Mouse (Mus musculus) left cerebral cortex, postnatal 10 days (tissue): ENCODE results near the gene Sebox. TPM values are rescaled to one million over a fixed set of nuclear protein-coding genes. Genes with fewer than 3 reads are reported as not detected.
A peak's percentile ranks its signal among the peaks of the same experiment; 100 is the strongest.
"Not testable (repeated sequence)": the region's sequence is repeated elsewhere in the genome, so short reads cannot be mapped to it uniquely, and the experiment has no call there.

Experiments
- DNase-seq, 2 experiments: peaks; one replicate each; pipeline ENCODE4 v3.0.0; 2021 to 2022; ENCODE audit warnings: low spot score in 2 of 2, mixed read lengths in 1 of 2; ENCODE audit errors: extremely low spot score in 1 of 2
- intact Hi-C: fragments of 180-260 bp; cut with DNase I; formaldehyde crosslinking; loops from one replicate; pipeline ENCODE4 v1.15.1; 2025
- total RNA-seq, 2 experiments: library from RNA; stranded (reverse); gene quantifications; 2 replicates each; pipeline ENCODE4 v1.2.3; 2021

Sebox gene
- total RNA-seq, 2 experiments from 2014 or later, result 0.61 to 1.1 TPM

- intact Hi-C loops, result no loop called here
- no peak for DNase-seq
Observed at GRCm38 (mm10) chr11:78528714-78529113, 25.5 kb downstream of the Sebox start.

- intact Hi-C loops, result no loop called here
- DNase-seq, result no peak
Observed at GRCm38 (mm10) chr11:78530001-78530400, 26.8 kb downstream of the Sebox start.

GRCm38 (mm10) chr11:78531046-78531445, 27.8 kb downstream of the Sebox start:
- intact Hi-C loops, result no loop called here
- peak in 1 of 2 experiments; percentile 85 for DNase-seq

GRCm38 (mm10) chr11:78531515-78531914, 28.3 kb downstream of the Sebox start:
- DNase-seq, intact Hi-C loops: not testable (repeated sequence)

- intact Hi-C loops, result no loop called here
- no peak for DNase-seq
Observed at GRCm38 (mm10) chr11:78534516-78534915, 31.3 kb downstream of the Sebox start.

- intact Hi-C loops, result no loop called here
Observed at GRCm38 (mm10) chr11:78535376-78536079, 32.3 kb downstream of the Sebox start.

GRCm38 (mm10) chr11:78536080-78536689, 32.9 kb downstream of the Sebox start, which contains the start of the genes Tnfaip1 and Ift20:
TSS of gene Tnfaip1 (minus strand) at chr11:78536332.
TSS of gene Ift20 (plus strand) at chr11:78536361.
- intact Hi-C loops, result no loop called here

More at GRCm38 (mm10) chr11:78535376-78536079, 32.3 kb downstream of the Sebox start:
- DNase-seq, result no peak

GRCm38 (mm10) chr11:78536690-78537084, 33.4 kb downstream of the Sebox start:
- intact Hi-C loops, result no loop called here
- no peak for DNase-seq

More at GRCm38 (mm10) chr11:78536080-78536689, 32.9 kb downstream of the Sebox start, which contains the start of the genes Tnfaip1 and Ift20:
- peak; percentile 98 to 99 for DNase-seq

GRCm38 (mm10) chr11:78540358-78540757, 37.1 kb downstream of the Sebox start:
- intact Hi-C loops, result loop anchor here (5.0 kb wide), 1 partner anchor 412 kb away; no protein-coding TSS in a partner anchor
- DNase-seq, result no peak

GRCm38 (mm10) chr11:78544449-78545111, 41.3 kb downstream of the Sebox start:
- DNase-seq, result no peak
- intact Hi-C loops, result loop anchor here (5.0 kb wide), 1 partner anchor 408 kb away; no protein-coding TSS in a partner anchor

GRCm38 (mm10) chr11:78545181-78545580, 41.9 kb downstream of the Sebox start:
- intact Hi-C loops, result no loop called here
- DNase-seq, result no peak

- no peak for DNase-seq
- intact Hi-C loops, result no loop called here
Observed at GRCm38 (mm10) chr11:78547718-78548460, 44.6 kb downstream of the Sebox start.

- no peak for DNase-seq
- intact Hi-C loops, result no loop called here
Observed at GRCm38 (mm10) chr11:78549491-78549987, 46.3 kb downstream of the Sebox start.

- intact Hi-C loops, result no loop called here
Observed at GRCm38 (mm10) chr11:78550168-78551058, 47.2 kb downstream of the Sebox start, which contains the start of gene Tmem97. TSS of gene Tmem97 (minus strand) at chr11:78550777.

GRCm38 (mm10) chr11:78551059-78551398, 47.8 kb downstream of the Sebox start:
- intact Hi-C loops, result no loop called here
- no peak for DNase-seq

More at GRCm38 (mm10) chr11:78550168-78551058, 47.2 kb downstream of the Sebox start, which contains the start of gene Tmem97:
- peak; percentile 97 for DNase-seq
